Mouse (Mus musculus): Measurements from ENCODE around the gene Kcne3. TPM values are rescaled to one million over a fixed set of nuclear protein-coding genes. Genes with fewer than 3 reads are reported as not detected.
A peak's percentile ranks its signal among the peaks of the same experiment; 100 is the strongest.

Gene Kcne3
- 1 to 10 TPM in 1 of 2 experiments, under 1 TPM in 1; 0.79 to 2.2 TPM for total RNA-seq (2021)
- long read RNA-seq, experiment 1, partial matches to known transcripts = 0 of 1 reads
- long read RNA-seq, experiment 1, other reads (novel, unspliced or antisense) = 0 of 1 reads
- long read RNA-seq, experiment 2 = 0 reads

GRCm38 (mm10) chr7:100176269-100176668, at the start of gene Kcne3:
Gene Kcne3, plus strand, starts transcription at chr7:100176502.
- no peak for DNase-seq (ENCODE audit: low spot score in 2 of 2)

- DNase-seq (ENCODE audit: low spot score in 2 of 2) = no peak
Measured at GRCm38 (mm10) chr7:100126514-100126913, 49.8 kb upstream of the Kcne3 start.

GRCm38 (mm10) chr7:100128262-100129041, 47.9 kb upstream of the Kcne3 start:
- DNase-seq (ENCODE audit: low spot score in 2 of 2) = no peak

DNA sequence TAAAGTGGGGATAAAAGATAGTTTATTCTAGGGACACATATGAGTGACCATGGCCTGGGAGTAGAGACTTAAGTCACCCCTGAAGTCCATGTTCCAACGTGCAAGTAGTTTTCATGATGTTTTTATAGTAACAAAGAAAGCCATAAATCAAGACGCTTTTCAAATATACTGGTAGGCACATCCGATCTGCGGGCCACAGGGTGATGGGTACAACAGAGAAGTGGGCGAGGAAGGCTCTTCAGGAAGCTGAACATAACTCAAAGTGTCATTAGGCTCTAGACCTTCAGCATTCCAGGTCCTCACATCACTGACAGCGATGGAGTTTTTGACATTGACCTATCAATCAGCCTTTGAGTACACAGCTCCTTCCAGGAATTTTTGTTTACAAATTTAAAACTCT, 45.7 kb upstream of the Kcne3 start:
- no peak for DNase-seq (ENCODE audit: low spot score in 2 of 2)

DNA sequence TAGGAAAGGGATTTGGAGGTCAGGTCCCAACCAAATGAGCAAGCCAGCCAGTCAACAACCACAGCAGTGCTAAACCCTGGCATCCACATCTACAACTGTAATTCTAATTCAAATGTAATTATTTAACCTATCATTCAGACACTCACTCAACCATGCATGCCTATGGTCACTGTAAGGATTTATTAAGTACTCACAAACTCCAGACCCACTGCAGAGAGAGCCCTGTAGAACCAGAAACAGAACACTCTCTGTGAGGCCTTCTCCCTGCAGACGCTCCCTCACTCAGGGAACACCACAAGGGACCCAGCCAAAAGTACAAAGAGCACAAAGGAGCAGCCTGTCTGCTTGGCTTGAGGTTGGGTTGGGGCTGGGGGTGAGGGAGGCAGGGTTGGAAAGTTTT, 43.9 kb upstream of the Kcne3 start:
- DNase-seq (ENCODE audit: low spot score in 2 of 2) = no peak

DNA sequence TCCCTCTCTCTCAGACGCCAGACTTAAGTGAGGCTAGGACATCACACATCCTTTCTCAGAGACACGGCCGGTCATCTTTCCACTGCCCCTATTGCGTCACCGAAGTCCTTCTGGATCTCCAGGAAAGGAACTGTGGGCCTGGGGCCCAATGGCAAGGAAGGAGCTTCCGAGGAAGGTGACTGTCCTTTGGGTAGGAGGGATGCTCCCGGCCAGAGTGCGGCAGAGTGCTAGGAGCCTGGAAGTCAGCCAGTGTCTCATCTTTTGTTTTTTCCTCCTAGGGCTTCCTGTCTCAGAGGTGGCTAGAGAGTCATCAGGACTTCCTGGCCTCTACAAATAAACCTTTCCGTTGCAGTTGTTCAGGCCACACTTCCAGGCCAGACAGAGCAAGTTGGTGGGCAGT, 39.3 kb upstream of the Kcne3 start:
- no peak for DNase-seq (ENCODE audit: low spot score in 2 of 2)

- no peak for DNase-seq (ENCODE audit: low spot score in 2 of 2)
Measured at GRCm38 (mm10) chr7:100138075-100138474, 38.2 kb upstream of the Kcne3 start.

DNA sequence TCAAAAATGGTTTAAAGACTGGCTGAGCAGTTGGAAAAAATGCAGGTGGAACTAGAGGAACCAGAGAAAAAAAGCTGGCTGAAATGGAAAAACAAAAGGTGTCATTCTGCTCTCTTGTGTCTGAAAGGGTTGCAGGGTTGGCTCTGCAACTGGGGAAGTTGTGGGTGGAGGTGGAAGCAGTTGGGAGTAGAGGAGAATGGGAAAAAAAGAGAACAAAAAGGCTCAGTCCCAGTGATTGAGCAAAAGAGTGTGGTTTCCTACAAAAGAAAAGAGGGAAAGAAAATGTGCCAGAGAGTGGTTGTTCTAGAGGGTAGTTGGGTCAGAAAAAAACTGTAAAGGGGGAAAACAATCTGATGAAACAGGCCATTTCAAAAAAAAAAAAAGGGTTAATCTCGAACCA, 35.7 kb upstream of the Kcne3 start:
- DNase-seq (ENCODE audit: low spot score in 2 of 2) = no peak

DNA sequence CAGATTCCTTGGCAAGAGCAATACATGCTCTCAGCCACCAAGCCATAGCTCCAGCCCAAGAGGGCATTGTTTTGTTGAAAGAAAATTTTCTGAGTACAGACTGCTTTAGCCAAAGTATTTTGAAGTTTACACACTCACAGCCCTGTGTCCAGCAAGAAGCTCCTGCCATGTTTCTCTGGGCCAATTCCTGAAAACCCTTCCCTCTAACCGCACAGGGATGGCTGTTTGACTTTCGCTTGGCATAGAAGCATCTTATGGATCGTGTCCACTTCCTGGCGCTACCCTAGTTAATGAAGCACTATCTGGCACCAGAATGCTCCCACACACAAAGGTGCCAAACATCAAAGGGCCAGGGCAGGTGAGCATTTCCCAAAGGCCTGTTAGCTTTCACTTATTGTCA, 27.7 kb upstream of the Kcne3 start:
- no peak for DNase-seq (ENCODE audit: low spot score in 2 of 2)

- no peak for DNase-seq (ENCODE audit: low spot score in 2 of 2)
Measured at GRCm38 (mm10) chr7:100150086-100150485, 26.2 kb upstream of the Kcne3 start.

GRCm38 (mm10) chr7:100150626-100151025, 25.7 kb upstream of the Kcne3 start:
- DNase-seq (ENCODE audit: low spot score in 2 of 2) = no peak

DNA sequence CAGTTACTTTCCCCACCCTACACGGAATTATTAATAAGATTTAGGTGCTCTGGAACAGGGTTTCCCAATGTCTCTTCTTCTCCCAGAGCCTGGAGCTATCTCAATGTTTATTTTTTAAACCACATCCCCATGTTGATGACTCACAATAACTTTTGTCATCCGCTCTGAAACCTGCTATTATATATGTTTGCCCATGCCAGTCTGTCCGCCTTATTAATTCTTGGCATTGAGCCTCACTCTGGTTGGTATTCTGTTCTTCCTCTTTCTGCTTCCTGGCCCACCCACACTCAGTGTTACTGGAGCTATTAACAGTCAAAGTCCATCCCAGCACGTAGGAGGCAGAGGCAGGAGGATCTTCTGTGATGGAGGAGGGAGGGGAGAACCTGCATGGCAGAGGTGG, 18.6 kb upstream of the Kcne3 start:
- DNase-seq (ENCODE audit: low spot score in 2 of 2) = no peak

DNA sequence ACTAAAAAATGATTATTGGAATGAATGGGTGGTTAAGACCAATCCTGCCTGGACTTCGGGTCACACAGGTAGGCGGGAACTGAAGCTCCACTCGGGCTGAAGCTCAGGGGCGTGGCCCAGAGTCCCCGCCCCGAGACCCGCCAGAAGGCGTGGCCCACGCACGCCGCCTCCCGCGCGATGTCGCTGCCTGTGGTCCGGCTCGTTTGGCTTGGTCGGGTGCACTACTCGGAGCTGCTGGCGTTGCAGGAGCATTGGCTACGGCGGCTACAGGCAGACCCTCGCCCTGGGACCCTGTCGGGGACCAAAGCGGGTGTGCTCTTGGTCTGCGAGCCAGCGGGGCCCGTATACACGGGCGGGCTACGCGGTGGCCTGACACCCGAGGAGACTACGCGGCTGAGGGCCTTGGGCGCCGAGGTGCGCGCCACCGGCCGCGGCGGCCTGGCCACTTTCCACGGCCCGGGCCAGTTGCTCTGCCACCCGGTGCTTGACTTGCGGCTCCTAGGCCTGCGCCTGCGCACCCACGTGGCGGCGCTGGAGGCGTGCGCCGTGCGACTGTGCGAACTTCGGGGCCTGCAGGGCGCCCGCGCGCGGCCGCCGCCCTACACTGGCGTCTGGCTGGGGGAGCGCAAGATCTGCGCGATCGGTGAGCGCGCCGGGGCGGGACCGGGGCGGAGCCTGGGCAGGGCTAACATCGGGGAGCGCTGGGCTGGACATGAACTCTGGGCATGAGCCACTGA, 17.0 kb upstream of the Kcne3 start, which contains the start of gene Lipt2:
Gene Lipt2, plus strand, starts transcription at position 173 of the 737 bp plus-strand sequence.
- peak; percentile 85 to 90 for DNase-seq (ENCODE audit: low spot score in 2 of 2)

DNA sequence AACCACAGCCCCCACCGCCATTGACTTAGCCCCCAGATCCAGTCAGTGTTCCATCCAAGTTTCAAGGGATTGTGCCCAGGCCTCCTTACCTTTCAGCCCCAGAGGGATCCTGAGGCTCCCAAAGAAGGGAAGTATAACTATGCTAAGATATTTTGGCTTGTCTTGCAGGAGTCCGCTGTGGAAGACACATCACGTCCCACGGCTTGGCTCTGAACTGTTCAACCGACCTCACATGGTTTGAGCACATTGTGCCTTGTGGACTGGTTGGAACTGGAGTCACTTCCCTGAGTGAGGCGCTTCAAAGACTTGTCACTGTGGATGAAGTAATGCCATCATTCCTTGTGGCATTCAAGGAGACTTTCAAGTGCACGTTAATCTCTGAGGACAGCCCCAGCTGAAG, 16.3 kb upstream of the Kcne3 start:
- no peak for DNase-seq (ENCODE audit: low spot score in 2 of 2)

- no peak for DNase-seq (ENCODE audit: low spot score in 2 of 2)
Measured at GRCm38 (mm10) chr7:100163506-100163905, 12.8 kb upstream of the Kcne3 start.

- no peak for DNase-seq (ENCODE audit: low spot score in 2 of 2)
Measured at GRCm38 (mm10) chr7:100168654-100169053, 7.6 kb upstream of the Kcne3 start.

DNA sequence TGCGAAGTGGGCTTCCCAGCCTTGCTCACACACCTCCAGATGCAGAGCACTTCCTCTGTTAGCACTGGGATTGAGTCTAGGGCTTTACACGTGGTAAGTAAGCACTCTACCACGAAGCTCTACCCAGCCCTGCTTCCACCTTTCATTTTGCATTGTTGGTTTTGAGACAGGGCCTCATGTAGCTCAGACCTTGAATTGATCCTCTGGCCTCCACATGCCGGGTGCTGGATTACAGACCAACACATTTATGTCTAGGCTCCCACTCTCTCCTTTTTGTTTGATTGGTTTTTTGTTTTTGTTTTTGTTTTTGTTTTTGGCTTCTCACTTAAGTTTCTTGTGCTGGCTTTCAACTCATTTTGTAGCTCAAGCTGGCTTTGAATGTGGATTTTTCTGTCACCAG, 5.5 kb upstream of the Kcne3 start:
- DNase-seq (ENCODE audit: low spot score in 2 of 2) = no peak

DNA sequence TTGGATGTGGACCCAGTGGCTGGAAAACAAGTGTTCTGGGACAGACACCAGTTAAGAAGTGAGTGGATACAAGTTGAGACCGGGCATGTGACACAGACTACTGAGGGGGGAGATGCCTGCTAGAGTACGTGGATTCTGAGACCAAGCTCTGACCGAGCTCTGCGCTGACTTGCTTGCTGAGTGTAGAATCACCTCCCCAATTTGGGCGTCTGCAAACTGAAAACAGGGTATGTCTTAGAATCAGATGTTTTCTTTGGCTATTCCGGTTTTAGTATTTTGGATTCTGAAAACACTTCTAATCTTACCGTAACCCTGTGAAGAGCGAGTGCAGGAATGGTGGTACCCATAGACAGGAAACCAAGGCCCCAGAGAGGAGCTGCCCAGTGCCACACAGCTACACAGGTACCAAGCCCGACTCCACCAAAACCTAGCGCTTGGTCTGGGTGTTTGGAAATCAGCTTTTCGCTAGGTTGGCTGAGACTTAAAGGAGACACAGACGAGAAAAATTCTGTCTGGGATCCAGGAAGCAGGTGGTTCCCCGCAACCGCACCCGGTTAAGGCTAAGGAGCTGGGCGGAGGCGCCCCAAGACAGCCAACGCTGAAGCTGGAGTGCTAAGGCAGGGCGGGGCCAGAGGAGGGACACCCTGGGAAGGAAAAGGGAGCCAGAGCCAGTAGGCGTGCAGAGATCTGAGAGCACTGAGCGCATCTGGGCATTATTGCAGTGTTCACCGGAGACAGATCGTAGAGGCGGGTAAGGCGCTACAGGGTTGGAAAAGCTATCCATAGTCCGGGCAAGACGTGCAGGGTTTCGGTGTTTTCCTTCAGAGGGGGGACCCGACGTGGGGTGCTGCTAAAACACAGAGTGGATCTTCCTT, 2.0 kb downstream of the Kcne3 start:
- peak in 1 of 2 experiments; percentile 10 for DNase-seq (ENCODE audit: low spot score in 2 of 2)

- DNase-seq (ENCODE audit: low spot score in 2 of 2) = no peak
Measured at GRCm38 (mm10) chr7:100178891-100179233, 2.6 kb downstream of the Kcne3 start.

- DNase-seq (ENCODE audit: low spot score in 2 of 2) = no peak
Measured at GRCm38 (mm10) chr7:100179394-100179793, 3.1 kb downstream of the Kcne3 start.

DNA sequence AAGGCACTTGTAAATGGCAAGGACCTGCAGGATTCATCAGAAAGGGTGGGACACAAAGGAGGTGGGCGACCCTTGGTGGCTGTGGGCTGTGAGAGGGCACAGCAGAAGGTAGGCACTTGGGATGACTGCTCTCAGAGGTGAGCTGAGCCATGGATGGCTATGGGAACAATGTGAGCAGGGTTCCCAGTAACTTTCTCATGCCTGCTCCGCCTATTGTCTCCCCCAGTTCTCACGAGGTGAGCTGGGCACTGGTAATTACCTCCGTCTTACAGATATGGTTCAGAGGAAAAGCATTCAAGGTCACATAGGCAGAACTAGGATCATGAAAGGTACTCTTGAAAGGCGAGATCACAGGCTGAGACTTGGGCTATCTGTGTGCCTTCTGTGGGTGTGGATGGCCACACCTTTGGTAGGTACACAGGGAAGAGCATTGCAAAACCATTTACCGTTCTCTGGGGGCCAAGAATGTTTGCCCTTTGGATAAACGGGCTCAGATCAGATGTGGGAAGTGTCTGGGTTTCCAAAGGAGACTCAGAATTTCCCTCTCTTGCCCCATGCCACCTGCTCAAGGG, 3.6 kb downstream of the Kcne3 start:
- DNase-seq (ENCODE audit: low spot score in 2 of 2) = no peak

Data from adrenal gland, postnatal 4 days (tissue).